Mouse (Mus musculus) heart, postnatal 36 days (tissue): ENCODE measurements around the gene Ess2. TPM values are rescaled to one million over a fixed set of nuclear protein-coding genes. Genes with fewer than 3 reads are reported as not detected.
"Not testable (repeated sequence)": the region's sequence is repeated elsewhere in the genome, so short reads cannot be mapped to it uniquely, and the experiment has no call there.

Source experiments
- DNase-seq, 2 experiments: peaks; one replicate each; pipeline ENCODE4 v3.0.0; 2021 to 2022
- intact Hi-C: fragments of 180-260 bp; cut with DNase I; formaldehyde crosslinking; loops from one replicate; pipeline ENCODE4 v1.15.1; 2025
- total RNA-seq, 2 experiments: library from RNA; stranded (reverse); gene quantifications; 2 replicates each; pipeline ENCODE4 v1.2.3; 2021

Gene Ess2
- total RNA-seq = 10 to 100 TPM in 1 of 2 experiments, 1 to 10 TPM in 1; 8.7 to 10.6 TPM

DNA sequence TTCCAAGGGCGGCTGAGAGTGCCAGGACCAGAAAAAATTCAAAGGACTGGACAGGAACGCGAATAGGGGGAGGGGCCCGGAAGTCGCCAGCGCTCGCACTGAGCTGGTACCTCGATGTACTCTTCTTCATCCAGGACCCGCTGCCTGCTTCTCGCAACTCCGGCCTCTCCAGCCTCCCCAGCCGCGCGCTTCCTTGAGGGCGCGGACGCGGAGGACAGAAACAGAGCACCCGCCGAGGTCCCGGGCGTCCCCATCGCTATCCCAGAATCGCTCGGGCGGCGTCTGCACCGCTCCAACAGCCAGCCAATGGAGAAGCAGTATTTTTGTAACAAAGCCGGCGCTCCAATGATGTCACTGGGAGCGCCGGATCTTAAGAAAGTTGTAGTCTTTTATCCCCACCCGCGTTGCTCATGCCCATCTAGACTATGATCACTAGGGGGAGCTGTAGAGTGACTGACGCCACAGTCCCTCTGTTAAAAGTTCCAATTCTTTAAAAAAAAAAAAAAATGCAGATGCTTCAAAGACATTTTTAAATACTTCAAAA, at the start of gene Ess2:
Ess2 (minus strand) TSS at position 297 of the 544 bp plus-strand sequence.
- intact Hi-C loops = loop anchor here (1.0 to 2.0 kb wide), 3 partner anchors 10 to 136 kb away; no protein-coding TSS in a partner anchor
- DNase-seq = peak; percentile 86 to 90

DNA sequence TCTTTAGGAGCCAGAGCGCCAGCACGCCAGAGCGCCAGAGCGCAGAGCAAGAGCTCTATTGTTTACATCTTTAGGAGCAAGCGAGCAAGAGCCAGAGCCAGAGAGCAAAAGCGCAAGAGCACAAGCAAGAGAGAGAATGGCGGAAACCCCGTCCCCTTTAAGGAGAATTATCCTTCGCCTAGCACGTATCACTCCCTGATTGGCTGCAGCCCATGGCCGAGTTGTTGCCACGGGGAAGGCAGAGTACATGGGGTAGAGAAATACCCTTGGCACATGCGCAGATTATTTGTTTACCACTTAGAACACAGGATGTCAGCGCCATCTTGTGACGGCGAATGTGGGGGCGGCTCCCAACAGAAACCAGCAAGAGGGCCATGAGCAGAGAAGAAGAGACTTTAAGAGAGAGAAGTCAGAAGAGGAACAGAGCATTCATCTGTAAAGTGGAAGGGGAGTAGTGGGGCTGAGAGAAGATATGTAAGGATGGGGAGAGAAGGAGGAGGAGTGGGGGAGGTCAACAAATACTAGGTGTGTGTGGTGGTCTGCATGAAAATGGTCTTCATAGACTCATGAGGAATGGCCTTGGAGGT, 45.0 kb upstream of the Ess2 start:
- intact Hi-C loops, DNase-seq: not testable (repeated sequence)

DNA sequence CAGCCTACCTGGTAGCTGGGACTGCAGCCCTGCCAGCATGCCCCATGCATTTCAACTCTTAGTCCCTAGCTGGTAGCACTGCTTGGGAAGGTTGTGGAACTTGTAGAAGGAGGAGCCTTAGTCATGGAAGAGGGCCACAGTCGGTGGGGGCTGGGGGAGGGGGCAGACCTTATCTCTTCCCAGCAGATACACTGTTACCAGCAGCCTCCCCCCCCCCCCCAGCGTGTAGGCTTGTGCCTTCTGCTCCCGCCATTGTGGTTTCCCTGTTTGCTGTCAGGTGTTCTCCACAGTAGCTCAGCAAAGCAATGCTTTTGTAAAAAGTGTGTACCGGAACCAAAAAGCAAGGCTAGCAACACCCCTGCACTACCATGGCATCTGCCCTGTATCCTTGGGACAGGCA, 40.5 kb upstream of the Ess2 start:
- intact Hi-C loops = no loop called here
- DNase-seq = no peak

DNA sequence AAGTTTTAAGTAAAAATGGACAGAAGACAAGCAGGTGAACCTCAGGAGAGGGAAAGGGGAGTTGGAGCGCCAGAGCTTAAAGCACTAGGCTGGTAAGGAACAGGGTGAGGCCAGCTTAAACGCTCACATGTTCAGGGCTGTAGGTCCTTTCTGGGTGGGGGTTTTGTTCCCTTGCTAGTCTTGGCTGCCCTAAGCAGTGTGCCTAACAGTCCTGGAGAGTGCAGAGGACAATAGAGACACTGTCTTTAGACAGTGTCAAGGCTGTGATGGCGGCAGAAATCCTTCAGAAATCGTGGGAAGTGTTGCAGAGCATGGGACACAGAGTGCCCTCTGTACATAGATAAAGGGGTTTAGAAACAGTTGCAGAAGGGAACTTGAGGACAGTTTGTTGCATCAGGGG, 38.9 kb upstream of the Ess2 start:
- intact Hi-C loops = no loop called here
- DNase-seq = no peak

DNA sequence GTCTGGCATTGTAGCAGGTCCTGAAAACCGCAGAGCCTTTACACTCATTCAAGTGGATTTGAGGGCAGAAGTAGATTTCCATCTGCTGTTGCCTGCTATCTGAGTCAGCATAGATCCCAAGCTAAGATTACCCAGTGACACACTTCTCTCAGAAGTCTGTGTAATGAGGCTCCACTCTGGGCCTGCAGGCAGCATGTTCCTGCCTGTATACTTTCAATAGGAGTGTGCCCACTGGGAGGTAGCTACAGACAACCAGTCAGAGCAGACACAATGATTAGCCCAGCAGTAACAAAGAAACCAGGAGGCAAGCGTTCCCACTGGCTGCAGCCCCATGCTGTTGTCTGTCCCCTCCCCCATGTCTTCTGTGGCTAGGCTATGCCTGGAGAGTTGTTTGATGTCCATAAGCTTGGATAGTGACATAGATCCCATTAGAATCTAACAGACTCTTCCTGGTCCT, 38.3 kb upstream of the Ess2 start:
- DNase-seq = no peak
- intact Hi-C loops = no loop called here

- DNase-seq = no peak
- intact Hi-C loops = no loop called here
Measured at GRCm38 (mm10) chr16:17945081-17945831, 34.1 kb upstream of the Ess2 start.

DNA sequence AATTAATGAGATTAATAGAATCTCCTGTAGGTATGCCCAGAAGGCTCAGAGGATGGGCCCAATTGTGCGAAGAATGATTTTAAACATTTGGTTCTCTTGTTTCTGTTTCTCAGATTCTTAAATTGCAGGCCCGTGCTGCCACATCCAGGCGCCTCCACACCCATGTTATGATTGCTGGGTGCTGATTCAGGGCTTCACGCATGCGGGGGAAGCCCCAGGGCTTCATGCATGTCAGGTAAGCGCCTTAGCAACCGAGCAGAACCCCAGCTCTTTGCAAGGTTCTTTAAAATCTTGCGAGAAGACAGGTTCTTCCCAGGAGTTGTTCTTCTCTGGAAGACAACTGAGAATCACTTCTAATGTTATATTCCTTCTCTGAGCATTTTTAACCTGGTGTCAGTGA, 32.3 kb upstream of the Ess2 start:
- intact Hi-C loops = no loop called here
- no peak for DNase-seq

DNA sequence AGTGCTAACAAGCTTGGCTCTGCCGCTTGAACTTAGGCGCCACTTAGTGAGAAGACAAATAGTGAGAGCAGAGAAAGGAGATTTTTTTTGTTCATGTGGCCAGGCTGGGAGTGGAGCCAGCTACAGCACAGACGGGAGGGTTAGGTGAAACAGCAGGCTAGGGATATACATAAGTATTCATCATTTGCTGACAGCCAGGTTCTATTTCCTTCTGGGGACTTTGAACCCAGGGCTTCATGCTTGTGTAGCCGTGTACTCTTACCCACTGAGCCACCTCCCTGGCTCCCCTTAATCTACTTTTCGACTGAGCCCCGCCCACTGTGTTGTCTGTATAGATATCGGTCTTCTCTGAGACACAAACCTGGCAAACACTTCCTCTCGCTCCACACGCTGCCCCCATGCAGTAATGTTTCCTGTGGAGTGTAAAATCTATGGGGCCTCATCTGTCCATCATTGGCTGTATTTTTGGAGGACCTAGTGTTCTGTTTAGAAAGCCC, 28.2 kb upstream of the Ess2 start:
- no peak for DNase-seq
- intact Hi-C loops = no loop called here

GRCm38 (mm10) chr16:17938821-17939220, 27.7 kb upstream of the Ess2 start:
- peak; percentile 49 to 61 for DNase-seq
- intact Hi-C loops = no loop called here

DNA sequence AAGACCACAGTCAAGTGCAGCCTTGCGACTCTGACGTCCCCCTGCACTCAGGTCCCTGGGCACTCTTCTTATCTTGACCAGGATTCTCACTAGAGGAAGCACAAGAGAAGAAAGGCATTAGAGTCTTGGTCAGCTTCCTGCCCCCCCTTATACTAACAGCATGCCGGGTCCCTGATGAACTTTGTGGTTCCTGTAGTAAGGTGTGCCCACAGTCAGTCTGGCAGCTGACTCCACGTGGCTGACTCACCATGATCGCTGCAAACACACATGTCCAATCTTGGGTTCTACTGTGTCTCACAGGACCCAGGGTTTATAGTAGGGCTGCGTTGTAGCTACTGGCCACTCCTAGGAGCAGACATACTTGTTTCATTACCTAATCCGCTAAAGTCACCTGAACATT, 27.0 kb upstream of the Ess2 start:
- intact Hi-C loops = no loop called here
- DNase-seq = no peak

DNA sequence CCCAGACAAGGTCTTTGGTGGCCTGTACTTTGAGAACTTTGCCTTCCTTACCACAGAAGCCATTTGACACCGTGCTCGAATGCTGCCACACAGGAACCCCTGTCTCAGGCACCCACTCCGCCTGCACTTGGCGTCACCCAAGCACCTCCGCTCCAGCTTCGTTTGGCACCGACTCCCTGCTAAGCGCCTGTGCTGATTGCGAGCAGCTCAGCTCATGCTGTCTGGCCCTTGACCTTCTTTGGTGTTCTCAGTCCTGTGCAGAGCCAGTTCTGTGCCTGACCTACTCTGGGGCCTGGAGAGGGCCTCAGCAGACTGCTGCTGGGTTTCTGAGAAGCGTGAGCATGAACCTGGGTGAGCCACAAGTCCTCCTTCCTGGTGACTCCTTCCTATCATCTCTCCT, 25.6 kb upstream of the Ess2 start:
- no peak for DNase-seq

GRCm38 (mm10) chr16:17934445-17934910, 23.3 kb upstream of the Ess2 start:
- DNase-seq = no peak
- intact Hi-C loops = no loop called here

More for the DNA sequence above, 25.6 kb upstream of the Ess2 start:
- intact Hi-C loops = no loop called here

DNA sequence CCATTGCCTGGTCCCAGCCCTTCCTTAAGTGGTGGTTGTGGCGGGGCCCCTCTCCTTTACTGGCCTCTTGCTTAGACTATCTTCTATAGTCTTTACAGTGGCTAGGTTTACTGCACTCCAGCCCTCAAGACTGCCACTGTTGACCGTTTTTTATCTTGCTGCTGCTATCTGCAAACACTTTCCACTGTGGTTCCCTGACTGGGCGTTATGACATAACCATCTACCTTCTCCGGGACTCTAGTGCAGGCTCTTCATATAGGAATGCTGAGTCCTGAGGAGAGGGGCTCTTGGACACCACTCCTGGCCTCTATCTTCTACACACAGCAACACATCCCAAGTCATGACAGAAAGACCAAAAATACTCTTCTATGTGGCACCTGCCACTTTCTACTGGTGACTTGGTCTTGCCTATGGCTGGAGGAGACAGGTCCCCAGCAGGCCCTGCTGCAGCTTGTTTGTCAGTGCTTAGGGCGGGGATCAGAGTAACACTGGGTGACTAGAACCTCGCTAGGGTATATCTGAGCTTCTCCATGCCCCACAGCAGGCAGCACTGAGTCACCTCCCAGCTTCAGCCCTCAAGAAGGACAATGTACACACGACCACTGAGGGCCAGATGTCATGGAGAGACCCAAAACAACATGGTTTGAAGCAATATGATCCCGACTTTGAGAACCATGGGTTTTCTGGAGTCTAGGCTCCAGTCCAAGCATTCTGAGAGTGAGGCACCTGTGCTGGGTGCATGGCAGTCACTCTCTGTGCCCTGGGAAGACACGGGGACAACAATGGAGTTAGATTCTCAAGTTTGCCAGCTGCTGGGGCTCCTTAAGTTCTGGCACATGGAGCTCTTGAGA, 22.7 kb upstream of the Ess2 start:
- intact Hi-C loops = no loop called here
- DNase-seq = no peak

- intact Hi-C loops = no loop called here
Measured at GRCm38 (mm10) chr16:17931906-17932460, 20.8 kb upstream of the Ess2 start.

GRCm38 (mm10) chr16:17929631-17930030, 18.5 kb upstream of the Ess2 start:
- intact Hi-C loops = loop anchor here (5.0 to 10.0 kb wide), 3 partner anchors 58 to 415 kb away; partner anchors contain the start of genes Arvcf and Tango2

More at GRCm38 (mm10) chr16:17931906-17932460, 20.8 kb upstream of the Ess2 start:
- no peak for DNase-seq

DNA sequence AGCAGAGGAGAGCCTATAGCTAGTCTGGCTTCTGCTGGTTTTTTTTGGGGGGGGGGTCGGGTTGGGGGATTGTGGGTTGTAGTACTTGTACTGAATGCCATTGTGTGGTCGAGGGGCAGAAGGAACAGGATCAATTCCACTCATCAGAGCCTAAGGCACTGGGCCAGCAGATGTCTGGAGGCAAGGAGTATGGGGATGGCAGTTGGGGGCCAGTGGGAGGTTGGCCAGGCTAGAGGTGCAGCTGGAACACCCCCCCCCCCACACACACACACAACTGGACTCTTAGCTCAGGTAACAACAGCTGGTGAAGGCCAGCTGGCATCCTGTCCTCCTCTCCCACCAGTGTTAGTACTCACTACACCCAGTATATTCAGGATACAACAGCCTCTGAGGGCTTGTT, 18.1 kb upstream of the Ess2 start:
- intact Hi-C loops = loop anchor here (5.0 to 10.0 kb wide), 3 partner anchors 58 to 416 kb away; partner anchors contain the start of genes Arvcf and Tango2
- no peak for DNase-seq

More at GRCm38 (mm10) chr16:17929631-17930030, 18.5 kb upstream of the Ess2 start:
- DNase-seq = no peak

- DNase-seq = peak; percentile 58 to 63
- intact Hi-C loops = loop anchor here (5.0 to 10.0 kb wide), 3 partner anchors 59 to 416 kb away; partner anchors contain the start of genes Arvcf and Tango2
Measured at GRCm38 (mm10) chr16:17928627-17929104, 17.5 kb upstream of the Ess2 start.

- intact Hi-C loops = loop anchor here (5.0 to 10.0 kb wide), 3 partner anchors 59 to 417 kb away; partner anchors contain the start of genes Arvcf and Tango2
Measured at GRCm38 (mm10) chr16:17928087-17928580, 17.0 kb upstream of the Ess2 start, which contains the start of gene Slc25a1. Gene Slc25a1 (minus strand): TSS chr16:17928219.

More at GRCm38 (mm10) chr16:17928087-17928580, 17.0 kb upstream of the Ess2 start, which contains the start of gene Slc25a1:
- DNase-seq = peak; percentile 73 to 74
